Mouse (Mus musculus) lung, postnatal 0 days (tissue): ENCODE measurements around the gene Vipr1.

Experiments
- CTCF ChIP-seq: IDR thresholded peaks from 2 replicates; pipeline ENCODE4 v1.5.1; 2016; ENCODE audit warnings: antibody characterized with exemption, mild to moderate bottlenecking
- EP300 ChIP-seq: IDR thresholded peaks from 2 replicates; pipeline ENCODE4 v1.6.1; 2016; ENCODE audit warnings: antibody characterized with exemption, mild to moderate bottlenecking, control low read depth

- TF ChIP-seq CTCF = no peak
- TF ChIP-seq EP300 = no peak
These were observed 19.3 kb upstream of the Vipr1 start for GRCm38 (mm10) chr9:121623235-121623634.
